Mouse (Mus musculus): ENCODE measurements around the gene RPS10-NUDT3. TPM values are rescaled to one million over a fixed set of nuclear protein-coding genes. Genes with fewer than 3 reads are reported as not detected.

RPS10-NUDT3 gene
- total and polyA plus RNA-seq, 3 experiments, result not detected

DNA sequence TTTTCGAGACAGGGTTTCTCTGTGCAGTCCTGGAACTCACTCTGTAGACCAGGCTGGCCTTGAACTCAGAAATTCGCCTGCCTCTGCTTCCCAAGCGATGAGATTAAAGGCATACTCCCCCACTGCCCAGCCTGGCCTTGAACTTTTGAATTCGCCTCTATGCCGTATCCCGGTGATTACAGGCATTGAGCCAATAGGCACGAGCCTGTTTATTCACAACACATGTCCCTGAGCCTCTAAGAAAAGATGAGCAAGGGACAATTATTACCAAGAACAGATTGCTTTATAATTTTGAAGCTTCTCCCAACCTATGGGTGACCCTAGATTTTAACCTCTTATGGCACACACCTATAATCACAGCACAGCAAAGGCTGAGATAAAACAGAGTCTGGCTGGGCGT, 6.6 kb downstream of the RPS10-NUDT3 start:
- H3K79me2 ChIP-seq (replicated peaks; ENCODE audit: control insufficient read depth, insufficient read depth, low read length), result no peaks in the 10 kb centered on the region
- DNase-seq, result no peak
- peaks cover 2% of the 10 kb centered on the region; the same call in 1 of the 2 replicates for H3K36me3 ChIP-seq (ENCODE audit: control insufficient read depth, insufficient read depth, low read length)
- H3K4me3 ChIP-seq, result no peak overlapping the region
- no peaks in the 10 kb centered on the region for H3K27me3 ChIP-seq (ENCODE audit: control insufficient read depth, insufficient read depth, low read length)
- TF ChIP-seq POLR2A (IDR thresholded peaks at IDR 0.05; ENCODE audit: insufficient read depth, low read depth, low read length) (no peak), CTCF (IDR thresholded peaks at IDR 0.05) (no peak), EP300 (IDR thresholded peaks at IDR 0.05; ENCODE audit: insufficient read depth, low read depth, low read length) (no peak)
- WGBS, result 86% methylated on average over 8 of the region's 8 CpGs
- H3K4me1 ChIP-seq (ENCODE audit: control insufficient read depth, insufficient read depth, low read length), result peaks cover 4% of the 10 kb centered on the region
- intact Hi-C loops (cut with DNase I), result loop anchor here (2.0 kb wide), 1 partner anchor 94 kb away; no protein-coding TSS in a partner anchor
- no peak overlapping the region for H3K9ac ChIP-seq (ENCODE audit: low read depth, low read length)
- H3K27ac ChIP-seq, result no peak overlapping the region

- intact Hi-C loops (cut with DNase I), result no loop called here
Observed at GRCm38 (mm10) chr17:27627451-27627850, 7.6 kb downstream of the RPS10-NUDT3 start.

GRCm38 (mm10) chr17:27626681-27627080, 8.3 kb downstream of the RPS10-NUDT3 start:
- Histone ChIP-seq H3K4me1 (ENCODE audit: control insufficient read depth, insufficient read depth, low read length) (peaks cover 3% of the 10 kb centered on the region), H3K9ac (ENCODE audit: low read depth, low read length) (no peak overlapping the region), H3K36me3 (ENCODE audit: control insufficient read depth, insufficient read depth, low read length) (no peaks in the 10 kb centered on the region), H3K4me3 (no peak overlapping the region), H3K79me2 (replicated peaks; ENCODE audit: control insufficient read depth, insufficient read depth, low read length) (peaks cover 3% of the 10 kb centered on the region), H3K27me3 (ENCODE audit: control insufficient read depth, insufficient read depth, low read length) (no peaks in the 10 kb centered on the region), H3K27ac (no peak overlapping the region)
- intact Hi-C loops (cut with DNase I), result no loop called here
- DNase-seq, result no peak
- no peak for TF ChIP-seq POLR2A (IDR thresholded peaks at IDR 0.05; ENCODE audit: insufficient read depth, low read depth, low read length)
- TF ChIP-seq CTCF (IDR thresholded peaks at IDR 0.05), result no peak
- TF ChIP-seq EP300 (IDR thresholded peaks at IDR 0.05; ENCODE audit: insufficient read depth, low read depth, low read length), result no peak
- 43% methylated on average over 5 of the region's 5 CpGs for WGBS

More at GRCm38 (mm10) chr17:27627451-27627850, 7.6 kb downstream of the RPS10-NUDT3 start:
- 38% methylated on average over 5 of the region's 5 CpGs for WGBS
- H3K79me2 ChIP-seq (replicated peaks; ENCODE audit: control insufficient read depth, insufficient read depth, low read length), result peaks cover 3% of the 10 kb centered on the region
- no peak overlapping the region for H3K4me3 ChIP-seq
- no peak overlapping the region for H3K27ac ChIP-seq
- H3K9ac ChIP-seq (ENCODE audit: low read depth, low read length), result no peak overlapping the region
- no peak for DNase-seq
- H3K27me3 ChIP-seq (ENCODE audit: control insufficient read depth, insufficient read depth, low read length), result no peaks in the 10 kb centered on the region
- H3K4me1 ChIP-seq (ENCODE audit: control insufficient read depth, insufficient read depth, low read length), result peaks cover 3% of the 10 kb centered on the region
- no peaks in the 10 kb centered on the region for H3K36me3 ChIP-seq (ENCODE audit: control insufficient read depth, insufficient read depth, low read length)
- no peak for TF ChIP-seq EP300 (IDR thresholded peaks at IDR 0.05; ENCODE audit: insufficient read depth, low read depth, low read length)
- TF ChIP-seq CTCF (IDR thresholded peaks at IDR 0.05), result peak; percentile 31
- TF ChIP-seq POLR2A (IDR thresholded peaks at IDR 0.05; ENCODE audit: insufficient read depth, low read depth, low read length), result no peak

- Histone ChIP-seq H3K79me2 (replicated peaks; ENCODE audit: control insufficient read depth, insufficient read depth, low read length) (peaks cover 3% of the 10 kb centered on the region), H3K4me1 (ENCODE audit: control insufficient read depth, insufficient read depth, low read length) (peaks cover 5% of the 10 kb centered on the region), H3K4me3 (no peak overlapping the region), H3K9ac (ENCODE audit: low read depth, low read length) (no peak overlapping the region), H3K27ac (no peak overlapping the region), H3K36me3 (ENCODE audit: control insufficient read depth, insufficient read depth, low read length) (no peaks in the 10 kb centered on the region), H3K27me3 (ENCODE audit: control insufficient read depth, insufficient read depth, low read length) (no peaks in the 10 kb centered on the region)
- 70% methylated on average over 7 of the region's 7 CpGs for WGBS
- no peak for TF ChIP-seq EP300 (IDR thresholded peaks at IDR 0.05; ENCODE audit: insufficient read depth, low read depth, low read length)
- TF ChIP-seq POLR2A (IDR thresholded peaks at IDR 0.05; ENCODE audit: insufficient read depth, low read depth, low read length), result no peak
- TF ChIP-seq CTCF (IDR thresholded peaks at IDR 0.05), result no peak
- no peak for DNase-seq
- intact Hi-C loops (cut with DNase I), result no loop called here
Observed at GRCm38 (mm10) chr17:27625455-27626251, 9.4 kb downstream of the RPS10-NUDT3 start.

GRCm38 (mm10) chr17:27623360-27624326, 11.4 kb downstream of the RPS10-NUDT3 start, which contains the start of gene Nudt3:
Nudt3 (minus strand) TSS chr17:27623495.
- DNase-seq, result peak; percentile 94 to 95
- peaks cover 10% of the 10 kb centered on the region for H3K4me1 ChIP-seq (ENCODE audit: control insufficient read depth, insufficient read depth, low read length)
- TF ChIP-seq EP300 (IDR thresholded peaks at IDR 0.05; ENCODE audit: insufficient read depth, low read depth, low read length) (no peak), POLR2A (IDR thresholded peaks at IDR 0.05; ENCODE audit: insufficient read depth, low read depth, low read length) (peak; percentile 69), CTCF (IDR thresholded peaks at IDR 0.05) (peak; percentile 30)
- peak within 1 kb of the TSS; percentile 88 for H3K4me3 ChIP-seq
- peak within 1 kb of the TSS; percentile 93 for H3K27ac ChIP-seq
- H3K36me3 ChIP-seq (ENCODE audit: control insufficient read depth, insufficient read depth, low read length), result no peaks in the 10 kb centered on the region
- H3K79me2 ChIP-seq (replicated peaks; ENCODE audit: control insufficient read depth, insufficient read depth, low read length), result peaks cover 5% of the 10 kb centered on the region
- 7% methylated on average over 90 of the region's 91 CpGs for WGBS
- peak within 1 kb of the TSS; percentile 97 for H3K9ac ChIP-seq (ENCODE audit: low read depth, low read length)
- no peaks in the 10 kb centered on the region for H3K27me3 ChIP-seq (ENCODE audit: control insufficient read depth, insufficient read depth, low read length)
- intact Hi-C loops (cut with DNase I), result loop anchor here (2.0 to 5.0 kb wide), 2 partner anchors 36 to 59 kb away; partner anchors contain the start of gene AI413582
